Mouse (Mus musculus) gastrocnemius, postnatal 36 days (tissue): ENCODE results near the gene Gaa. TPM values are rescaled to one million over a fixed set of nuclear protein-coding genes. Genes with fewer than 3 reads are reported as not detected.
"Not testable (repeated sequence)": the region's sequence is repeated elsewhere in the genome, so short reads cannot be mapped to it uniquely, and the experiment has no call there.

Experiments used
- DNase-seq, 2 experiments: peaks; one replicate each; pipeline ENCODE4 v3.0.0; 2022
- intact Hi-C: fragments of 180-260 bp; cut with DNase I; formaldehyde crosslinking; loops from one replicate; pipeline ENCODE4 v1.15.1; 2025
- total RNA-seq, 2 experiments: library from RNA; stranded (reverse); gene quantifications; 2 replicates each; pipeline ENCODE4 v1.2.3; 2021

Gene Gaa
- total RNA-seq, 2 experiments from 2014 or later = 122 to 134 TPM

- intact Hi-C loops = no loop called here
- peak in 1 of 2 experiments; percentile 60 for DNase-seq
Observed at GRCm38 (mm10) chr11:119249011-119249410, 18.7 kb upstream of the Gaa start.

DNA sequence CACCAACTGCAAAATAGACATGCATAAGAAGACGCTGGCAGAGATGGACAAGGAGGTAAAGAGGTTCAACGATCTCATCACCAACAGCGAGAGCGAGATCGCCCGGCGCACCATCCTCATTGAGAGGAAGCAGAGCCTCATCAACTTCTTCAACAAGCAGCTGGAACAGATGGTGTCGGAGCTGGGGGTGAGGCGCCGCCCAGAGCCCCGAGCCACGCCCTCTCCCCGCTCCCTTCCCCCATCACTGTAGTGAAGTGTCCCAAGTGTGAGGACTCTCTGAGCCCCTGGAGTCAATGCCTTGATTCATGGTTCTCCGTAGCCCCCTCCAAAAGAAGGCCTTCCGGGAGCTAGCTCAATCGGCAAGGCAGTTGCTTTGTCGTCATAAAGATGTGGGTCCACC, 16.7 kb upstream of the Gaa start:
- no peak for DNase-seq
- intact Hi-C loops = no loop called here

DNA sequence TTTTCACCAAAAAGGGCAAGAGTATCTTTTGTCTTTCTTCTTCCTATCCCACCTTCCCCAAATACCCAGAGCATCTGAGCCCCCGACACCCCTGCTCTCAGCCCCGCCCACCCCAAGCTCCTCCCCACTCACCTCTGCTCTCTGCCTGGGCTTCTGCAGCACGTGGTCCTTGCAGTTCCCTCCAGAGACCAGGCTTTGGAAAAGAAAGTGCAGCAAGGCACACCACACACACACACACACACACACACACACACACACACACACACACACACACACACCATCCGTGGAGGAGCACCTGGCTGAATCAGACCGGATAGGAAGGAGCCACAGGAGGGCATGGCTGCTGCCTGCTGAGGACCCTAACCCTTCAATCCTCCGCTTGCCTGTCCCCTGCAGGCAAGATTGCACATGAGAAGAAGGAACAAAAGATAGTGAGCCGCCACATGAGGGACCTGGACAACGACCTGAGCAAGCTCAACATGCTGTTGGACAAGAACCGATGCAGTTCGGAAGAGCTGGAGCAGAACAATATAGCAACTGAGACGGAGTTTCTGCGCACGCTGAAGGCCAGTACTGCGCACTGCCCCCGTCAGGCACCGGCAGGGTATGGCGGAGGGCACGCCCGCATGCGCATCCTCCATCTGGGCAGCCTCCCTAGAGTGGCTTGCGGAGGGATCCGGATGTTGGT, 14.7 kb upstream of the Gaa start:
- intact Hi-C loops = loop anchor here (2.0 kb wide), 1 partner anchor 50 kb away; no protein-coding TSS in a partner anchor
- DNase-seq = no peak

DNA sequence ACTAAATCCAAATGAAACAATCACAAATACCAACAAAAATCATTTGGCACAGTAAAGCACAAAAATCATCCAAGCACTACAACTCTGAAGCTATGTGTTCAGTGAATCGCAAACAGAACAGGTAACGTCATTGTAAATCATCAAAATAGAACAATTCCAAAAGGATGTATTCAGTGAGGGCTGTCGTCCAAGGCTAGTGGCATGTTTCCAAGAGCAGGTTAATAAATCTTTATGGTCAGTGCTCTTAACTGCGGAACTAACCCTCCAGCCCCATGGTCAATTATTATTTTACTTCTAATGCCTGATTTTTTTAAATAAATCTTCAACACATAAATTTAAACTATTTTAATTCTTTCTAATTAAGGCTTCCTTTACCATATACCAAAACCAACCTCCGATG, 11.1 kb upstream of the Gaa start:
- intact Hi-C loops = not testable (repeated sequence)

GRCm38 (mm10) chr11:119258216-119258571, 9.5 kb upstream of the Gaa start:
- no peak for DNase-seq
- intact Hi-C loops = no loop called here

More for the DNA sequence above, 11.1 kb upstream of the Gaa start:
- DNase-seq = not testable (repeated sequence)

DNA sequence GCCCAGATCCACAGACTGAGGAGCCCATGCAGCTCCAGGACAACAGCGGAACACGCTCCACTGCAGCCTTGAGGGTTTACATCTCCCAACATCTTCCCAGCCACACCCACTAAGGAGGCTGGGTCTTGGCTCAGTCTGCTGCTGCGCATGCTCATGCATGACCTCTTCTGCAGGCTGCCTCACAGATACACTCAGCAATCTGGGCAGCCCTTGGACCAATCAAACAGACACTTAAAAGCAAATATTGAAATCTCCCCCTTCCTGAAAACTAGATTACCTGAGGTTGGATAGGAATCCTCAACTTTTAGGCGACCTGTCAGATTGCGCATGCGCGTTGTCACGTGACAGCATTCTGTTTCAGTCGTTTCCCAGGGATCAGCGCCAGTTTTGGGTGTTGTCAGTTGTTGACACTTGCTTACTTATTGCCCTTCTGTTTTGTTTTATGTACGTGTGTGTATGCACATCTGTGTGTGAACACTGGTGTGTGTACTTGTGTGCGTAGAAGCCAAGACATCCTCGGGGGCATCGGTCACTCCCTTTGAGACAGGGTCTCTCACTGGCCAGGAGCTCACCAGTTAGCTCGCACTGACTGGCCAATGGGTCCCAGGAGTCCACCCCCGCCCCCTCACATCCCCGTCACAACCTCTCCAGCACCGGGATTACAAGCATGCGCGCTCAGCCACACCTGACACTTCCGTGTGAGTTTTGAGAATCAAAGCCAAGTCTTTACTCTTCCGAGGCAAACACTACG, 8.9 kb upstream of the Gaa start:
- peak; percentile 54 to 57 for DNase-seq
- intact Hi-C loops = no loop called here

DNA sequence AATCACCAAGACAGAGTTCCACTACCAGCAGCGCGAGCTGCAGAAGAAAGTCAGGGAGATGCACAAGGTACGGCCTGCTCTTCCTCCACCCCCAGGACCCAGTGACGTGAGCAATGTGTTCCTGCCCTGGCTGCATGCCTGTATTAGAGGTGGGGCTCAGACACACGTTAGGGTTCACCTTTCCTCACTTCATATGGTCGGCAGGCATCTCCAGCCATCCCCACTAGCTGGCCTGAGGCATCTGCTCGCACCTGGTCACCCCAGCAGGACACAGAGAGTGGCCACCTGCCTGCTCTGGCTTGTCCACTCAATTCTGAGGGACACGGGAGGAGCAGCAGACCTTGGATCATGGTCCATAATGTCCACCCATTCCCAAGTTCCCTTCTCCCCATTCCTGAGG, 7.7 kb upstream of the Gaa start:
- intact Hi-C loops = no loop called here

DNA sequence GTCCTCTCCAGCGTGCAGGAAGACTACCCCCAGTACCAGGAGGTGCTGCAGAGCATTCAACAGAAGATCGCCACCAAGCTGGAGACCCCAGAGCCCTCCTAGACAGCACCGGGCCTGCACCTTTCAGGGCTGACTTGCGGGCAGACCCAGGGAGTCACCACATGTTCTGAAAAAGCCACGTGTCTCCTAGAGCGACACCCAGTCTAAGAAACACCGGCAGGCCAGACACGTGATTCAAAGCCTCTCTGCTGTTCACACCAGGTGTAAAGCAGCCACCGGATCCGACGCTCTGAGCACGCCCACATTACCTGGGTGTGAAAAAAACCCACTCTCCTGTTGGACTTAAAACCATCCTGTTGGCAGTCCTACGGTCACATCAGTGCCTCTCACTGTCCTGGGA, 3.3 kb upstream of the Gaa start:
- intact Hi-C loops = no loop called here
- no peak for DNase-seq

More for the DNA sequence above, 7.7 kb upstream of the Gaa start:
- no peak for DNase-seq

DNA sequence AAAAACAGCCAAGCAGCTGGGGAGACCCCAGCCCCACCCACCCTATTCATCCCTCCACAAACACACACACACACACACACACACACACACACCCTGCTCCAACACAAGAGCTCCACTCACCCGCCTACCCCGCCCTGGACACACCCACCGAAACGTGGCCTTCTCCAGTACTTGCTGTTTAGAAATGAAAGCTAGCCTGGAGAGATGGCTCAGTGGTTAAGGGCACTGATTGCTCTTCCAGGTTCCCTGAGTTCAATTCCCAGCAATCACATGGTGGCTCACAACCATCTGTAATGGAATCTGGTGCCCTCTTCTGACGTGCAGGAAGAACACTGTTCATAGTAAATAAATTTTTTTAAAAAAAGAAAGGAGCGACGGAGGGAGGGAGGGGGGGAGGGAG, 1.9 kb upstream of the Gaa start:
- intact Hi-C loops = no loop called here
- no peak for DNase-seq

DNA sequence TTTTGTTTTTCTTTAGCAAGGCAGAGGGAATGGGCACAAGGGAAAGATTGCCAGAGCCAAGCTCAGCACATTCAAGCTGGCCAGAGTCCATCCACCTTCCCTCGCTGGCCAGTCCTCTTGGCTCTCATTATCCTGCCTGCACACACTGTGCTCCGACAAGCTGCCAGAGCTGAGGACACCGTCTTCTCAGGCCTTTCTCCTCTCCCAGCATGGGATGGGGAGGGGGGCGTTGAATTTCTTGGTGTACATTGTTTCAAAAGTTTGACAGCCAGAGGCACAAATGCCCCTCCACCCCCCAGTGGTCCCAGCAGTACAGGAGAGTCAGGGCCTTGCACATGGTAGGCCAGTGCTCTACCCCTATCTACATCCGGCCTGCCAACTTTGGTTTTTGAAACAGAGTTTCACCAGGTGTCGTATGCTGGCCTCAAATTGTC, 429 bp upstream of the Gaa start:
- intact Hi-C loops = no loop called here
- no peak for DNase-seq

GRCm38 (mm10) chr11:119268557-119269195, 989 bp downstream of the Gaa start:
- intact Hi-C loops = no loop called here

GRCm38 (mm10) chr11:119272492-119272891, 4.8 kb downstream of the Gaa start:
- intact Hi-C loops = not testable (repeated sequence)

More at GRCm38 (mm10) chr11:119268557-119269195, 989 bp downstream of the Gaa start:
- no peak for DNase-seq

DNA sequence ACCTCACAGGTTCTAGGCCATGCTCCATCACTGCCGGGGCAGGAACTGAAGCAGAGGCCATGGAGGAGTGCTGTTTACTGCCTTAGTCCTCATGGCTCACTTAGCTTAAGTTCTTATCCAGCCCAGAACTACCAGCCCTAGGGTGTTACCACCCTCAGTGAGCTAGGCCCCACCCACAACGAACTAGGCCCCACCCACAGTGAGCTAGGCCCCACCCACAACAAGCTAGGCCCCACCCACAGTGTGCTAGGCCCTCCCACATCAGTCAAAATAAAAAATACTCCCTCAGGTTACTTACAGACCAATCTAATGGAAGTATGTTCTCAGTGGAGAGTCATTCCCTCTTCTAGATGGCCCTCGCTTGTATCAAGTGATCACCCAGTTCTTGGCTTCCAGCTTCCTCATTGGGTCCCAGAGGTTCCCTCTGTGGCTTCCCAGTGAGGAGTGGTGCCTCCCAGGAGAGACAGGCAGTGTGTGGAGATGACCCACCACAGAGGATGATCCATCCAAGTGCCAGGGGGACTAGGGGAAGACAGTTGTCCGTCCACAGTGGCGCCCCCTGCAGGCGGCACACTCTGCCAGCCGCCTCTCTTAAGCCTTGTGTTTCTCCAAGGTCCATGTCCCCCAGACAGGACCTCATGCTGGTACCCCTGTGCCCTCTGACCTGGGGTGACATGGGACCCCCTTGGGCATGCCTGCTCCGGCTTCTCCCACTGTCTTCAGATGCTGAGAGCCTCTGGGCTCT, 5.7 kb downstream of the Gaa start:
- intact Hi-C loops = no loop called here
- no peak for DNase-seq

More at GRCm38 (mm10) chr11:119272492-119272891, 4.8 kb downstream of the Gaa start:
- DNase-seq = not testable (repeated sequence)

DNA sequence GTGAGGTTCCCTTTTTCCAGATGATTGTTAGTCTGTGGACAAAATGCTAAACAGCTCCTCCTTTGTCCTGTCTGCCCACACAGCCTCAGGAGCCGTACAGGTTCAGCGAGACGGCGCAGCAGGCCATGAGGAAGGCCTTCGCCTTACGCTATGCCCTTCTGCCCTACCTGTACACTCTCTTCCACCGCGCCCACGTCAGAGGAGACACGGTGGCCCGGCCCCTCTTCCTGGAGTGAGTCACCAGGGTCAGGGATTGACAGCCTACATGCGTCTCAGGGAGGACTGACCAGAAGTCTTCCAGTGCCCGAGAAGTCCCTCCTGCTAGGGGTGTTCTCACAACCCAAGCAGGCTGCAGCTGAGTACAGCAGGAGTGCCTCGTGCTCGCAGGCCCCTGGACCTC, 13.3 kb downstream of the Gaa start:
- intact Hi-C loops = no loop called here

DNA sequence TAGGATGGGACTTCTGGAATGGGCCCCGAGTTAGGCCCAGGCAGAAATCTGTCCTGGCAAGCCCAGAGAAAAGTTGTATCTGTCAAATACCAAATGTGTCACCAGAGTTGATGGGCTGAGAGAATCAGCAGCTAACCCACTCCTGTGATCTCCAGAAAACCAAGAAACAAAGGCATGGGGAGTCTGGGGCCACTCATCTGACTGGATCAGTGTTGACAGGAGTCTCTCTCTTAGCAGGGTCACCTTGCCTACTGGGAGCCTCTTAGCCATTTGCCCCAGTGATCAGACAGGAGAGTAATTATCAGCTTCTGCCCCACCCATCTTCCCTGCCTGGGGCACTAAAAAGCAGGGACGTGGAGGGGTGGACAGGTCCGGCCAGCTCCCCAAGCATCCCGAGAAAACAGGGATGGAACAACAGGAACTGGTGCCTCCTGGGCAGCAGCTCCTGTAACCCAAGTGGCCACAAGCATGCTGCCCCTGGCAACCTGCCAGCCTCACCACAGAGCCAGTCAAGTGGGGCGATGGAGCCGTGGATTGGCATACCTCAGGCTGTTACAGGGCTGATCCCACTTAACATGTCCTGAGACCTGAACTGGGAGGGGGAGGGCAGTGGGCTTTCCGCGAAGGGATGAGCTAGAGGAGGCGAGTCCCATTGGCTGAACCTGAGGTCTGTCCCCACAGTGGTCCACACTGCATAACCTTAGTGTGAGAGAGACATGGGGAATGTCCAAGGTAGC, 18.3 kb downstream of the Gaa start:
- no peak for DNase-seq
- intact Hi-C loops = no loop called here

More for the DNA sequence above, 13.3 kb downstream of the Gaa start:
- no peak for DNase-seq

DNA sequence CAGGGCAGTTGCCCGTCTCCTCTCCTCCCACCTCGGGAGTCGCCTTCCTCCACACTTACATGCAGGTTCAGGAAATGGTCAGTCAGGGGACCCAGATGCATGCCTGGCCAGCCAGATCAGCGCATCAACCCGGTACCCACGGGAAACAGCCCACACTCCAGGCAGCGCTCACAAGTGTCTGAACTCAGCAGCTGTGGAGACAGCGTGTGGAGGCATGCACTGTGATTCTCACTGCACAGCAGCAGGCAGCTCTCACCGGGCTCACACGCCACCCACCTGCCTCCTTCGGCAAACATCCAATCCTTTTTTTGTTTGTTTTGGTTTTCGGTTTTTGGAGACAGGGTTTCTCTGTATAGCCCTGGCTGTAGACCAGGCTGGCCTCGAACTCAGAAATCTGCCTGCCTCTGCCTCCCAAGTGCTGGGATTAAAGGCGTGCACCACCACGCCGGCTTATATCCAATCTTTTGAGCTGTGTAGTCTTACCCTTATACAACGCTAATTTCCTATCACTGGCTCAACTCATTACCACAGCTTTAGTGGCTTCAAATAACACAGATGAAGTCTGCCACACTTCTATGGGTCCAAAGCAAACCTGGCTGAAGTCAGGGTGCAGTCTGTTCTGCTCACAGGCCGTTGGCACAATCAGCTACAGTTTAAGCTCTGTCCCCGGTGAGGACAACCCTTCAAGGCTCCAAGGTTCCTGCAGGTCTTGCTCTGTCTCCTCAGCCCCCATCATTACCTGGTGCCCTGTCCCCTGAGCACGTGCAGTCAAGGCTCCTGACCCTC, 19.7 kb downstream of the Gaa start:
- no peak for DNase-seq
- intact Hi-C loops = no loop called here

DNA sequence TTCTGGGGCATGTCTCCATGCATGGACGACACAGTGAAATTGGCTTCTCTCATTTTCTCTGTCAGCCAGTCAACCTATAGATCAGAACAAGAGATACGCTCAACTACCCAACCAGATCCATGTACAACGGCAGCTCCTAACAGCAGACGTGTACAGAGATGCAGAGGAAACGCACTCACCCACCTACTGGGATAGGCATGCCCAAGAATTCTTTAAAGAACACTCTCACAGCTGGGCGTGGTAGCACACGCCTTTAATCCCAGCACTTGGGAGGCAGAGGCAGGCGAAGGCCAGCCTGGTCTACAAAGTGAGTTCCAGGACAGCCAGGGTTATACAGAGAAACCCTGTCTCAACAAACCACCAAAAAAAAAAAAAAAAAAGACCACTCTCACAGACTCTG, 25.2 kb downstream of the Gaa start:
- intact Hi-C loops, DNase-seq: not testable (repeated sequence)

GRCm38 (mm10) chr11:119297996-119298395, 30.3 kb downstream of the Gaa start:
- DNase-seq = no peak
- intact Hi-C loops = no loop called here

- no peak for DNase-seq
- intact Hi-C loops = no loop called here
Observed at GRCm38 (mm10) chr11:119298917-119299316, 31.2 kb downstream of the Gaa start.
